ENCODE assay signal across 21 mouse cellular contexts in genomic region chr9:22979627-22980026, GRCm38 (mm10).
"Had no signal": no experiment of that assay in that cellular context is flagged by ENCODE, and none has a peak within 500 bp of the region (broad histone marks: within the 10 kb centered on the region; RNA-seq: fewer than 3 reads in every experiment).

No protein-coding gene starts in this region.

- H3K36me3 ChIP-seq: lung, embryonic 15.5 days; midbrain, embryonic 13.5 days; midbrain, embryonic 15.5 days; neural tube, embryonic 13.5 days; neural tube, embryonic 15.5 days had no signal

- ATAC-seq: lung, postnatal 0 days; midbrain, embryonic 13.5 days; midbrain, embryonic 15.5 days had no signal

- H3K9ac ChIP-seq: lung, embryonic 15.5 days; midbrain, embryonic 13.5 days; midbrain, embryonic 15.5 days; neural tube, embryonic 13.5 days; neural tube, embryonic 15.5 days had no signal

- H3K9me3 ChIP-seq: lung, embryonic 15.5 days; midbrain, embryonic 13.5 days; midbrain, embryonic 15.5 days; neural tube, embryonic 13.5 days; neural tube, embryonic 15.5 days had no signal

- DNase-seq: lung, adult 2 months; lung, postnatal 14 days; lung, postnatal 36 days; retina, postnatal 1 day; right cerebral cortex, adult 18-20 months; right cerebral cortex, postnatal 25 days; right cerebral cortex, postnatal 4 days; spleen, adult 18-20 months; thymus, adult 18-20 months; thymus, postnatal 14 days; thymus, postnatal 36 days had no signal

- H3K4me1 ChIP-seq: lung, embryonic 15.5 days; megakaryocyte, embryonic 14.5 days; neural tube, embryonic 15.5 days had no signal

- H3K27ac ChIP-seq: lung, embryonic 15.5 days; macrophage; midbrain, embryonic 13.5 days; midbrain, embryonic 15.5 days; neural tube, embryonic 13.5 days; neural tube, embryonic 15.5 days had no signal

- H3K4me2 ChIP-seq: lung, embryonic 15.5 days; midbrain, embryonic 11.5 days; midbrain, embryonic 13.5 days; midbrain, embryonic 15.5 days; neural tube, embryonic 13.5 days; neural tube, embryonic 15.5 days had no signal

- H3K4me3 ChIP-seq: lung, embryonic 15.5 days; megakaryocyte, embryonic 14.5 days; midbrain, embryonic 13.5 days; midbrain, embryonic 15.5 days; myocyte; neural tube, embryonic 13.5 days; neural tube, embryonic 15.5 days had no signal

- H3K27me3 ChIP-seq: lung, embryonic 15.5 days; midbrain, embryonic 13.5 days; midbrain, embryonic 15.5 days; neural tube, embryonic 13.5 days; neural tube, embryonic 15.5 days had no signal
